Mouse (Mus musculus): ENCODE measurements around the gene Rps27.

Gene Rps27

DNA sequence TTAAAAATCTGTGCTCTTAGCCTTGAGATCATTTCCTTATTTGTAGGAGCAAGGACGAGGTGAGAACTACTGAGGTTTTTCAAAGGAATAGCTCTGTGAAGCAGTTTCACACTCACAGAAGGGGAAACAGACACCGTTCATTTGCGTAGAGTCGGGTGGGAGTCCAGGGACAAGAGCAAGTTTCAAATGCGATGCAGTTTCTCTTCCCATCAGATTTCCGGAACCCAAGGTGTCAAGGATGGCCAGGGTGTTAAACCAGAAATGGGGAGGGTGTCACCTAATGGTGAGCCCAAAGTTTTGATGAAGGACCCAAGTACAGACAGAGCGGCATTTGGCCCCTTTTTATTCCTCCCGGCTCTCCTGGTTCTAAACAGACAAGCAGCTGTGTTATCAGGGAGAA is 17.6 kb upstream of the Rps27 start:
- DNase-seq, result no peak

DNA sequence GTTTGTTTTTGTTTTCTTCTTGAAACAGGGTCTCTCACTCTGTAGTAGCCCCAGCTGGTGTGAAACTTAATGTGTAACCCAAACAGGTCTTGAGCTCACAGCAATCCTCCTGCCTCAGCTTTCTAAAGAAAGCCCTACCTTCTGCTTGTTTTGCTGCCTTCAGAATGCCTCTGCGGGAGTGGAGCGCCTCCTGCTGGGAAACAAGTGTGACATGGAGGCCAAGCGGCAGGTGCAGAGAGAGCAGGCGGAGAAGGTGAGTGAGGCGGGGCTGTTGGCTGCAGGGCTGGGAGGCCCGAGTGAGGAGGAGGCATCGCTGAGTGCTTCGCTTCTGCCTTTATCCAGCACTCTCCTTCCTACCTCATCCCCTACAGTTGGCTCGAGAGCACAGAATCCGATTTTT is 10.9 kb upstream of the Rps27 start:
- no peak for DNase-seq

DNA sequence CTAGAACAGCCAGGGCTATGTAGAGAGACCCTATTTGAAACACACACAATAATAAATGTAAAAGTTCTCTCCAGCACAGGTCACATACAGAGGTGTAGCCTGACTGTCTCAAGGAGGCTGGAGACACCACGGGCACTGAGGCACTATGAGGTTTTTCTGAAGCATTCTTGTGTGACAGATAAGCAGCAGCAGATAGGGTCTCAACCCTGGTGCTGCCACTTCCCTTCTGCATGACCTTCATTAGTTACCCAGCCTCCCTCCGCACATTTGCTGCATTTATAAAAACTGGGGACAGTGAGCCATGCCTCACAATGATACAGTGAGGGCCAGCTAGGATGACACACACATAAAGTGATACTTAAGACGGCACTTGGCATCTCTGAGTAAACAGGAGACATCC is 9.5 kb upstream of the Rps27 start:
- DNase-seq, result no peak

DNA sequence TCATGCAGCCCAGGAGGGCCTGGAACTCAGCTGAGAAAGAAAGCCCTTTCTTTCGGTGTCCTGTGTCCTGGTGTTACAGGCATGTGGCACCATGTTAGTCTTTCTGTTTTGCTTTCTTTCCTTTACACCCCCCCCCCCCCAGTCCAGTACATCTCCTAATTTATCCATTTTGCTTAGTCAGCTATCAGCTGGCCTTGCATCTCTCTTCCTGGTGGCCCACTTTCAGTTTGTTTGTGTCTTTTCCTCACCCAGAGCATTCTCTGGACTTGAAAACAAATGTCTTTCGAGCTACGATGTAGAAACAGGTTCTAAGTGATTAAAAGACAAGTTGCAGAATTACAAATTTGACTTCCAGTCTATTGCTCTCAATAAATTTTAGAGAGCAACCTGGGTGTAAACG is 9.0 kb upstream of the Rps27 start:
- DNase-seq, result no peak

DNA sequence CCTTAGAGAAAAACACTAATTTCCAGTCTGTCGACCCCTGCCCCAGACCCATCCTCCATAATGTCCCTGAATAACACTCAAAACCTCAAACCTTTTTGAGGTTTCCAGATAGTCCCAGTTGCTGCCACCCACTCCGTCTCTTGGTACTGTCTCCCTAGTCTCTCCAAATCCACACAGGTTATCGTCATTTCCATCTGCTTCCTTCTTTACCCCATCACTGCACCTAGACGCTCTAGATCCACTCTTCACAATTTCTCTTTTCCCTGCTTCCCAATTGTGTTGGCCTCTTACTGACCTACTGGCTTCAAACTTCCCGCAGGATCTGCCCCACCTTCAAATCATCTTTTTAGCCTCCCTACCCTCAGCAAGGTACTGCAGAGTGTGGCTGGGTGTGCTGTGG is 7.7 kb upstream of the Rps27 start:
- no peak for DNase-seq

DNA sequence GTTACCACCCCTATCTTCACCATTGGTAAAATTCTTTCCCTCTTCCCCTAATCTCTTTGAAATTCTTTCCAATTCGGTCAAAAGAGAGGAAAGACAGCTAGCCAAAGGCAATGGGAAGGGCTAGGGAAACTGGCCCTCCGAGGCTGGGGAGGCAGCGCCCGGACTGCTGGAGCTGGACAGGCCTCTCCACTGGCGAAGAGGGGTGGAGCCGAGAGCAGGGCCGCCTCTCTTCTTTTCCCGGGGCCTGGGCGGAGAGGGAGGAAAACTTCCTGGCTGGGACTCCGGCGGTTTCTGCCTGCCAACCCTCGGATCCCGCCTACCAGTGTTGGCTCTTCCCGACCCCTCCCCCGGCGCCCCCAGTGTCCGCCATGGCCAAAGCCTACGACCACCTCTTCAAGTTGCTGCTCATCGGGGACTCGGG is 7.1 kb upstream of the Rps27 start:
- peak; percentile 32 to 41 for DNase-seq

DNA sequence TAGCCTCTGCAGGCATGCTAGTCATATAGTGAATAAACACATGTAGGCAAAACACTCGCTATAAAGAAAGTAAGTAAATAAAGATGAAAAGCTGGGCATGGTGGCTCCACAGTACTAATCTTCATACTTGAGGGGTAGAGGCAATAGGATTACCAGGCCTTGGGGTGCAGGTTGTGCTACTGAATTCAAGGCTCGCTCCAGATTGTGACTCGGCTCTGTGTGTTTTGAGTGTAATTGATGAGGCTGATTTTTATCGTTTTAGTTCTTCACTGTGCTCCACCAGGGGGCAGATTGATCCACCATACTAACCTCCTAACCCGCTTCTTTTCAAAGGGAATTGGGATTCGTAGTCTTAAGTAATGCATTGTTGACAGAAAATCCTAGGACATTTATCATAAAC is 6.6 kb upstream of the Rps27 start:
- DNase-seq, result peak; percentile 49 to 67

DNA sequence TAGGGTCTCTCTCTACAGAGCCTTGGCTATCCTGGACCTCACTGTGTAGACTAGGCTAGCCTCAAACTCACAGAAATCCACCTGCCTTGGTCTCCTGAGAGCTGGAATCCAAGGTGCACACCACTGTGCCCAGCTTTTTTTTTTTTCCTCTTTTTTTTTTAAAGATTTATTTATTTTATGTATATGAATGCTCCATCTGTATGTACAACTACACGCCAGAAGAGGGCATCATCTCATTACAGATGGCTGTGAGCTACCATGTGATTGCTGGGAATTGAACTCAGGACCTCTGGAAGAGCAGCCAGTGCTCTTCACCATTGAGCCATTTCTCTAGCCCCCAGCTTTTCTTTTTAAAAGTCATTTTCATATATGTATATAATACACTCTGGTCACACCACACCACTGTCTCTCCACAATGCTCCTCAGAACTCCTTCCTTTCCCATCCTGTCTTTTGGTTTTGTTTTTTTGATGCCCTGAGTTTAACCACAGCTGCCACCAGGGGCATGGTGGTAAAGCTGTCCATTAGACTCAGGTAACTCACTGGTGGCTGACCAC is 2.5 kb upstream of the Rps27 start:
- no peak for DNase-seq

DNA sequence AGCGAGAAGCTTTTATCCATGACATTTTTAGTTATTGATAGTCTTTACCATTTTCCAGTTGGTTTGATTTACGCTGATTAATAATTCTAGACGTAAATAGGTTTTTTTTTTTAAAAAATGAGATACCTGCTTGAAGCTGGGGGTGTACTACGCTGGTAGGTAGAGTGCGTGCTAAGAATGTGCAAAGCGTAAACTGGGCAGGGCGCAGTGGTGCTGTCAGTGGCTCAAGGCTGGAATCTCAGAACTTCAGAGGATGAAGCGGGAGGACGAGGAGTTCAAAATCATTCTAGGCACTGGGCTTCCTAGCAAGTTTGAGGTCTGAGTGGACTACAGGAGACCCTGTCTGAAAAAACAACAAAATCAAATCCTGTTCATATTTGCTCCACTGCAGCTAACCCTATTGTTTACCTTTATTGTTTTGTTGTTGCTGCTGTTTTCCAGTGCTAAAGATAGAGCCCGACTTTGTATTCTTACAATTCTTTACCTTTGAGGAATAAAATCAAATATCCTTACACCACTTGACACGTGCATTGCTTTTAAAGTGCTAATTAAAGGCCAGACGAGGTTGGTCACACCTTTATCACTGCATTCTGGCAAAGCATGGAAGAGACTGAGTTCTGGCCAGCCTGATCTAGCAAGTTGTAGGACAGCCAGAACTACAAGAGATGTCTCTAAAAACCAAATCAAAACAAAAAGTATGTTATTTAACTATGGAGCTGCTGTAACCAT is 669 bp upstream of the Rps27 start:
- peak; percentile 16 to 32 for DNase-seq

DNA sequence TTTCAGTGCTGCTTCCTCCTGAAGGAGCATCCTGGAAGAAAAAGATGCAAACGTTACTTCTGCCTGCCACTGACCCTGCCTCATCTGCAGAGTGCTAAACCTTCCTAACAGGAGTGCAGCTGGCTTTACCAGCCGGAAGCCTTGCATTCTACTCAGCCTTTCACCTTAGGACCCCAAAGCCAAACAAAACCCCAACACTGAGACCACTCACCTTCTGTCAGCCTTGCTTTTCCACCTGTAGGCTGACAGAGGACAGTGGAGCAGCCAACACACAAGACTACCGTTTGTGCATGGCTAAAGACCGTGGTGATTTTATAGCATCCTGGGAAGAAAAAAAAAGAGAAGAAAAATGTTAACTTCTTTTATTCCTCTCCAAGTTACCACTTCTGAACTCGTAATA is 728 bp downstream of the Rps27 start:
- DNase-seq, result no peak

DNA sequence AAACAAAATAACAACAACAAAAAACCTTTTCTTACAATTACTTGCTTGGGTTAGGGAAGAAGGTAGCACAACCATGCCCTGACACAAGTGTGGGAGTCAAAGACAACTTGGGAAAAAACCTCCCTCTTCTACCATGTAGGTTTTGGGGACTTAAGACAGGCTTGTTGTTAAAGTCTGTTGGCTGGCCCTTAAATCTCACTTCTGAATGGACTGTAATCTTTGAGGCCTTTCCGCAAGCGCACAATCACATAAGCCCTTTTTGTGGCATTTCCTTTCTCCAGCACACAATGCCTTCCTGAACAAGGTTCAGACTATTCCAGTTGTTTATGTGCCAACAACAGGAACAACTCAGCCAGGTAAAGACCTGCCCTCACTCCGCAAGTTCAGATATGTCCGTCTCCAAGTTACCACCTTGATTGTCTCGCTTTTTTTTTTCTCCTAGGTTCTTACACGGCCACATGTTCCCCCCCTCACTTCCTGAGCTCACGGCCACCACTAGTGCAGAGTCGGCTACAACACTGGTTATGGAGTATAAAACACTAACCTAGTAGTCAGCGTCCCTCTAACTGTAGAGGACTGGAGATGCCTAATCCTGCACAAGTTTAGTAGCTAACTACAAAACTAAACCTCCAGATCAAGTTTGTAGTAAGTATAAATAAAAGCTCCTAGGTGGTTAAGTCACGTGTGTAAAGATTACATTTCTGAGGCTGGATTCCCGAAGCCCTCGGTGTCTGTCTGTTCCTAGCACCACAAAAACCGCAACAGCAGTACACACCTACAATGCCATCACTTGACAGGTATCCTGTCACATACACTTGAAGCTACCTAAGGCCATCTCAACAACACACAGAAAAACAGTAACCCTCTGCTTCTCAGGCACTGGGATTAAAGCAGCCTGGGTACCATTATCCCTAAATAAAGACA is 1.7 kb downstream of the Rps27 start:
- no peak for DNase-seq

DNA sequence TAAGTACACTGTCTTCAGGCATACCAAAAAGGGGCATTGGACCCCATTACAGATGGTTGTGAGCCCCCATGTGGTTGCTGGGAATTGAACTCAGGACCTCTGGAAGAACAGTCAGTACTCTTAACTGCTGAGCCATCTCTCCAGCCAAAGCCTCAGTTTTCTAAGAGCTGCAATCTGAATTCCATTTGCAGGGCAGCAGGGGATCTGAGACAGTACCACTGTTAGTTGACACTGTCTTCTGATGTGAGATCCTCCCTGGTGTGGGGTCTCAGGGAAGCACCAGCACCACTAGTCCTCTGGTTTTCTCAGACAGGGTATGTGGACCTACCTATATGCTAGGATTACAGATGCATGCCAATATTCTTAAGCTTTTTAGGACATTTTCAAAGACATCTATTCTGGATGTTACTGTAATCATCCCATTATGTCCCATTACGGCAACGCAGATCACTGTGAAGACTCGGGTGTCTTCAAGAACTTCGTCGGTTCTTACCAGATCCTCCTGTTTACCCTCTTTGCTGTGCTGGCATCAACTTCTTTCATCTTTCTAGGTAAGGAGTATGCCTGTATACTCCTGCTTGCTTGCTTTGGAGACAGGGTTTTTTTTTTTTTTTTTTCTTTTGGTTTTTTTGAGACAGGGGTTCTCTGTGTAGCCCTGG is 3.4 kb downstream of the Rps27 start:
- DNase-seq, result no peak

DNA sequence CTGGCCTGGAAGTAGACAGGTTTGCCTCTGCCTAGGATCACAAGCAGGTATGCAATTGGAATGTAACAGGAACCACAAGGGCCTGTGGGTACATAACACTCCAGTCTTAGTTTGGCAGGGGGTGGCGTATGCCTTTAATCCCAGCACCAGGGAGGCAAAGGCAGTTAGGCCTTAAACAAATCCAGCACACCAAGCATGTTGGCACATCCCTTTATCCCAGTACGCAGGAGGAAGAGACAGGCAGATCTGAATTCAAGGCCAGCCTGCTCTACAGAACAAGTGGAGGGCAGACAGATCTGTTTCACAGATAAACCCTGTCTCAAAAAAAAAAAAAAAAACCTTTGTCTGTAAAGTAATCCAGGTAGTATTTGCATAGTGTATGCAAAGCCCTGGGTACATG is 4.8 kb downstream of the Rps27 start:
- DNase-seq, result no peak

DNA sequence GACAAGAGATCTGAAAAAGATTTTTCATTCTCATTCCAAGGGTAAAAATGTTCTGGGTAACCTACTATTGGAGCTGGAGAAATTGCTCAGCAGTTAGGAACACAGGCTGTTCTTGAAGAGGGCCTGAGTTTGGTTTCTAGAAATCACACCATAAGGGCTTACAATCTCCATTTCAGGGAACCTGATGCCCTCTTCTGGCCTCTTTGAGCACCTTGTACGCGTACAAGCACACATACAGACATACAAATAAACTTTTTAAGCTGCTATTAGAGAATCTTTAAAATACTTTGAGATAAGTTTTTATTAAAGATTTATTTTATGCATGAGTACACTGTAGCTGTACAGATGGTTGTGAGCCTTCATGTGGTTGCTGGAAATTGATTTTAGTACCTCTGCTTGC is 8.9 kb downstream of the Rps27 start:
- DNase-seq, result no peak

DNA sequence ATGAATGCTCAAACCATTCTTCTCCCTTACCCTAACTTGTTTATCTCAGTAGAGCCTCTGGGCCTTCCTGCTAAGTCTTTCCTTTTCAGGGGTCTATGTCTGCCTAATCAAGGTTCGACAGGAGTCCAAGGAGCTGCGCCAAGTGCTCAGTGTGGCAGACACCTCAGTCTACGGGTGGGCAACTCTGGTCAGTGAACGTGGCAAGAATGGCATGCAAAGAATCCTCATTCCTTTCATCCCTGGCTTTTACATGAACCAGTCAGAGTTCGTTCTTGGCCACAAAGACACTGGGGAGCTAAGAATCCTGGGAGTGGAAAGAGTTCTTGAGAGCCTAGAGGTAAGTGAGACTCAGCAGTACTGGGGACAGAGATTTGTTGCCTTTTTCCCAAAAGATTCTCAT is 9.8 kb downstream of the Rps27 start:
- DNase-seq, result no peak

DNA sequence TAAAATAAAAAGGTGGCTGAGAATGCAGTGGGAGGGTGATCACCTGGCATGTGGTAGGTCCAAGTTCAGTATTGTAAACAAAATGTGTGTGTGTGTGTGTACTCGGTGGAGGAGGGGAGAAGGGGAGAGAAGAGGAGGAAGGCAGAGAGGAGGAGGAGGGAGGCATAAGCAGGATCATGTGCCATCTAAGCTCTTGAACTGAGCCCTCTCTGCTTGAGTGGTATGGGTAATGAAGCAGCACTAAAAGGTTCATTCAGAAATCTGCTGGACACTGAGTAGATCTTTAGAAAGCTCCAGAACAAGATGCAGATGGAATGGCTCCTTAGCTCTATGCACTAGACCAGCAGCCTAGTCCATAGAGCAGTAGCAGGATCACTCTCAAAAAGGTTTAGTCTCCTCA is 10.6 kb downstream of the Rps27 start:
- no peak for DNase-seq

DNA sequence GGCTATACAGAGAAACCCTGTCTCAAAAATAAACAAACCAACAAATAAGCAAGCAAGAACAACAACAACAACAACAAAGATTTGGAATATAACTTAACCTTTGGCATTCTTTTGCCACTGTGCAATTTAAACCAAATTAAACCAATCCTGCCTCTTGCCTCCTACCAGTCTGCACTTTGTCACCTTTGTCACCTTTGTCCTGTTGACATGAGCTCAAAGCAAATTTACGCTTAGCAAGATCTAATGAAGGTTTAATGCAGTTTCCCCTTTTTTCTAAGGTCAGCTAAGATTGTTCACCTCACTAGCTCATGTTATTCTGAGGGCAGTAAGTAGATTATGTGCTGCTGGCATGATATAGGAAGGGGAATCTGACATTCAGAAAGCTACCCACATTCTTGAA is 15.9 kb downstream of the Rps27 start:
- DNase-seq, result no peak

DNA sequence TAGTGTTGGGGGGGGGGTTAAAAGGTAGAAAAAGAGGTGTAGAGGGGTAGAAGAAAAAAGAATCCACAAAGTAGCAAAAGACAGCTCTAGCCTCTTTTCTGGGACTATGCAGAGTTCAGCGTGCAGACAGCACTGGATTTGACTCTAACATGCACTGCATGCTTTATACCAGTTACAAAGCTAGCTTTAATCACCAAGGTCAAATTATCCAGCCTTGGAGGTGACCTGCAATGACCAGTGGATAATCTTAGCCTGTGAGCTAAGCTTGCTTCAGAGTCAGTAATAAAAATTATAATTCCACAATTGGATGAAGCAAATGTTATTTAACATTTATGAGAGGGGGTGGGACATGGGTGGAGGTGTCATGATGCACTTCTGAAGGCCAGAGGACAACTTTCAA is 17.8 kb downstream of the Rps27 start:
- no peak for DNase-seq

DNA sequence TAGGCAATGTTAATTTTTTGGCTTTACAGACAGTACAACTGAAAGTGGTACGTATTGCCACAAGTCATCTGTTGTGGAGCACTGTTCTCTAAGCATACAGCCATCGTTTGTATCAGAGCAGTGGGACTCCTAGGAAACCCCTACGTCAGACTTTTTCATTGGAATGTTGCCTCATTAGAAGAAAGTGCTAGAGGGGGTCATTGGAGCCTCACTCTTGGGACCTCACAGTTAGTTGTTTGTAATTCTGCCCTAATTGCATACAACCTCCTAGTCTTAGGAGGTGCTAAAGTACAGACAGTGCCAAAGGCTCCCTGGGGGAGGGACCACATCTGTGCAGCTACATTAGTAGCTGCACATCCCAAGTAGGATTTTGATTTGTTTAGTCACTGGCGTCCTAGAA is 18.7 kb downstream of the Rps27 start:
- no peak for DNase-seq

DNA sequence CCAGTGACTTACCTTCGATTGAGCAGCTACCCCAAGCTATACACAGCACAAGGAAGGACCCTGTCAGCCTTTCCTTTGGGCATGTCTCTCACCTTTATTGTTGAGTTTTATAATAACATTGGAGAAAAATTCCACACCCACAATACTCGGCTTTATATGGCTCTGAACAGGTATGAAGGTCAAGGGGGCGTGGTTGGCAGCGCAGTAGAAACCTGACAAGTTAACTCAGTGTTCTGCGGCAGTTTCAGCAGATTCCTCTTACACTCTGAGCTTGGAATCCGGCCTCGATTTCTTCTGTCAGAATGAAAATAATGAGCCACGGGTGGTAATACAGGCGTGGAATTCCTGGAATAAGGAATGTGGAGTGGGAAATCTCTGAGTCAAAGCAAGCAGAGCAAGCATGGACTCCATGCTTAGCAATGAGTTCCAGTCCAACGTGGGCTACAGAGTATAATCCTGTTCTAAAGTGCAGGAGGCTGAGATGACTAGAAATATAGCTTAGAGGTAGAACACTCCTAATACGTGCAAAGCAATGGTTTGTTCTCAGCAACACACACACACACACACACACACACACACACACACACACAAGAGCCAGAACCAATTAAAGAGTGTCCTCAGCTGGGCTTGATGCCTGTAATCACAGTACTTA is 22.5 kb downstream of the Rps27 start:
- DNase-seq, result no peak

DNA sequence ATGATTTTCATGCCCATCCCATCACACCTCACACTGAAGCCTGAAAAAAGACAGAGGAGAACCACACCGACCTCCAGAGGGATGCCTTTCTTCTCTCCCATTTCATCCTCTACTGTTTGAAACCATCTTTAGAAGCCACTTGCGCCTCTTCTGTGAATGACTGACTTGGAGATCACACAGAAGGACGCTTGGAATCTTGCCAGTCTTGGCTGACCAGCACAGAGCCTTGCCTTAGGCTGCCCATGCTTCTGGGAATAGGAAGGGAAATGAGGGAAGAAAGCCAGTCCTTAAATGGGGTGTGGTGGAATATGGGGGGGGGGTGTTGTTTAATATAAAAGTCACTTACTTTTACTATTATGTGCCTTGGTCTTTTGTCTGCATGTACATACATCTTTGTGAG is 29.9 kb downstream of the Rps27 start:
- no peak for DNase-seq

DNA sequence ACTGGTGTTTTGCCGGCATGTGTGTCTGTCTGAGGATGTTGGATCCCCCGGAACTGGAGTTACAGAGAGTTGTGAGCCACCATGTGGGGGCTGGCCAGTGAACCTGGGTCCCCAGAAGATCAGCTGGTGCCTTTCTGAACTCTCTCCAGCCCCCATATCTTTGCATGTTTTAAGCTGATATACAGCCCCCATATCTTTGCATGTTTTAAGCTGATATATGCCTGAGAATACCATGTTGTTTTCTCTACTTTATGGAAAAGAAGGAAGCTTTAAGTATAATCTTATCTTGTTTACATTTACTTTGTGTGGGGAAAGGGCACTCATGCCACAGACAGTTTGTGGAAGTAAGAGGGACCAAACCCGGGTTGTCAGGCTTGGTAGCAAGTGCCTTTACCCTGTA is 33.9 kb downstream of the Rps27 start:
- no peak for DNase-seq

Measured in cerebellum, postnatal 36 days (tissue).